ENCODE assay signal across 8 mouse cellular contexts in the genomic region with DNA sequence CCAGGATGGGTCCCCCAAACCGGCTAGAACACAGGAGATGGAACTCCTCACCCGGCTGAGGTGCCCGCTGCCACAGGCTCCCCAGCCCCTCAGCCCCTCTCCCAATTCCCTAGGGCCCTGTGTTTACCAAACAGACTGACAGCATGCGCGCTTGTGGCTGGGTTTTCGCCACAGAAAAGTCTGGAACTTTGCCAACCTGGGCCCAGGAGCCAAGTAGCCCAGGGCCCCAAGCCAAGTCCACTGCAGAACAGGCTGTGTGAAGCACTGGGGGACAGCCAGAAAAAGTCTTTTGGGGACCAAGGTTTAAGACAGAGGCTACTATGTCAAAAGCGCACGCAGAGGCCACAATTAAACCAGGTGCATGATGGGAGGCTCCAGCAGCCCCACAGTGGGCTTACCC. TPM values are rescaled to one million over a fixed set of nuclear protein-coding genes. Genes with fewer than 3 reads are reported as not detected.
DNase-seq lines count a peak whose midpoint lies in the region; ATAC-seq lines count a peak whose summit lies in the region.

No protein-coding gene starts in this region.

- H3K9ac ChIP-seq in midbrain, embryonic 11.5 days (ENCODE audit: low read length): no peak overlapping the region
- 0 out of 2 replicates have a peak overlapping the region, but pooled peaks have one; percentile 28 for H3K9ac ChIP-seq in heart, embryonic 12.5 days

- 88% methylated on average over 8 of the region's 8 CpGs for WGBS in midbrain, embryonic 10.5 days
- 90% methylated on average over 8 of the region's 8 CpGs for WGBS in midbrain, embryonic 11.5 days
- 75% methylated on average over 8 of the region's 8 CpGs for WGBS in heart, embryonic 12.5 days

- H3K4me1 ChIP-seq in midbrain, embryonic 10.5 days: peaks cover 50% of the 10 kb centered on the region
- H3K4me1 ChIP-seq in midbrain, embryonic 11.5 days (ENCODE audit: control insufficient read depth, insufficient read depth, low read length): peaks cover 23% of the 10 kb centered on the region
- peaks cover 25% of the 10 kb centered on the region for H3K4me1 ChIP-seq in heart, embryonic 12.5 days (replicated peaks)

- H3K9me3 ChIP-seq in midbrain, embryonic 10.5 days (replicated peaks): no peaks in the 10 kb centered on the region
- H3K9me3 ChIP-seq in midbrain, embryonic 11.5 days (ENCODE audit: control insufficient read depth, low read length): no peaks in the 10 kb centered on the region
- no peaks in the 10 kb centered on the region for H3K9me3 ChIP-seq in heart, embryonic 12.5 days (replicated peaks)

- no peak for ATAC-seq in midbrain, embryonic 11.5 days (ENCODE audit: low FRiP score)
- ATAC-seq in heart, embryonic 12.5 days (ENCODE audit: insufficient number of reproducible peaks, low FRiP score): no peak
- ATAC-seq in megakaryocyte progenitor cell, adult 5-6 weeks (replicated peaks; ENCODE audit: poor library complexity): no peak

- no peak overlapping the region for H3K4me2 ChIP-seq in midbrain, embryonic 11.5 days
- H3K4me2 ChIP-seq in heart, embryonic 12.5 days: no peak overlapping the region

- no peaks in the 10 kb centered on the region for H3K27me3 ChIP-seq in midbrain, embryonic 10.5 days (ENCODE audit: low read depth, poor library complexity, severe bottlenecking)
- no peaks in the 10 kb centered on the region for H3K27me3 ChIP-seq in midbrain, embryonic 11.5 days (ENCODE audit: control insufficient read depth, insufficient read depth, low read length)
- H3K27me3 ChIP-seq in heart, embryonic 12.5 days (replicated peaks): peaks cover 26% of the 10 kb centered on the region

- H3K4me3 ChIP-seq in midbrain, embryonic 10.5 days: no peak overlapping the region
- no peak overlapping the region for H3K4me3 ChIP-seq in midbrain, embryonic 11.5 days (ENCODE audit: low read depth, low read length)
- no peak overlapping the region for H3K4me3 ChIP-seq in heart, embryonic 12.5 days

- peaks cover 21% of the 10 kb centered on the region for H3K36me3 ChIP-seq in midbrain, embryonic 10.5 days
- 0 out of 2 replicates have a peak, but pooled peaks cover 2% of the 10 kb centered on the region for H3K36me3 ChIP-seq in midbrain, embryonic 11.5 days (ENCODE audit: control insufficient read depth, insufficient read depth, low read length)
- no peaks in the 10 kb centered on the region for H3K36me3 ChIP-seq in heart, embryonic 12.5 days

- DNase-seq in midbrain, embryonic 10.5 days (ENCODE audit: low spot score): no peak
- no peak for DNase-seq in midbrain, embryonic 11.5 days (ENCODE audit: low spot score, missing footprints)
- DNase-seq in cerebellum, postnatal 10 days: peak; percentile 96 to 97
- peak; percentile 50 to 80 for DNase-seq in layer of hippocampus, adult 8-10 months (ENCODE audit: low spot score in 2 of 2)
- peak; percentile 61 for DNase-seq in lung, postnatal 25 days (ENCODE audit: low spot score)
- no peak for DNase-seq in urinary bladder, postnatal 10 days (ENCODE audit: low spot score)

- peak overlapping the region; percentile 72; the same call in 1 of the 2 replicates for H3K27ac ChIP-seq in midbrain, embryonic 10.5 days (replicated peaks)
- H3K27ac ChIP-seq in midbrain, embryonic 11.5 days (ENCODE audit: low read depth, low read length): no peak overlapping the region
- no peak overlapping the region for H3K27ac ChIP-seq in heart, embryonic 12.5 days (ENCODE audit: poor library complexity, severe bottlenecking)

RNA-seq across cellular contexts. Expression of gene Fam222a, which starts 39.8 kb away (rescaled TPM):
- 4.0 and 5.1 TPM in 2 replicates for polyA plus RNA-seq in midbrain, embryonic 10.5 days (2016; fragmentation: Nextera tagmentation; extraction: Ambion mirVana)
- 5.8 and 6.7 TPM in 2 replicates for polyA plus RNA-seq in midbrain, embryonic 11.5 days (2014; fragmentation: Nextera tagmentation; extraction: Ambion mirVana)
- 0.63 and 1.1 TPM in 2 replicates for polyA plus RNA-seq in heart, embryonic 12.5 days (2016; fragmentation: Nextera tagmentation; extraction: Ambion mirVana)
- total RNA-seq in layer of hippocampus, adult 8-10 months (2022): 1 to 10 TPM; 4.9 to 7.2 (median 6.7) TPM
- total RNA-seq in megakaryocyte progenitor cell, adult 5-6 weeks (2015): 0.47 and 0.88 TPM in 2 replicates
- 0.04 TPM in 1 of 2 replicates, not detected in the other for total RNA-seq in megakaryocyte progenitor cell, adult 5-6 weeks (2017)

RNA-seq across cellular contexts. Expression of gene Trpv4, which starts 50.6 kb away (rescaled TPM):
- polyA plus RNA-seq in midbrain, embryonic 10.5 days (2016; fragmentation: Nextera tagmentation; extraction: Ambion mirVana): 0.12 and 0.27 TPM in 2 replicates
- 0.26 TPM in 1 of 2 replicates, not detected in the other for polyA plus RNA-seq in midbrain, embryonic 11.5 days (2014; fragmentation: Nextera tagmentation; extraction: Ambion mirVana)
- 0.95 and 0.96 TPM in 2 replicates for polyA plus RNA-seq in heart, embryonic 12.5 days (2016; fragmentation: Nextera tagmentation; extraction: Ambion mirVana)
- 1 to 10 TPM; 1.6 to 2.5 (median 1.9) TPM for total RNA-seq in layer of hippocampus, adult 8-10 months (2022)
- total RNA-seq in megakaryocyte progenitor cell, adult 5-6 weeks (2015): 0.15 and 0.25 TPM in 2 replicates
- 0.17 TPM in 1 of 2 replicates, not detected in the other for total RNA-seq in megakaryocyte progenitor cell, adult 5-6 weeks (2017)

Comparison
In these comparisons a context has a peak if more than half of its experiments do, and no peak if none do; other contexts are left out.
1. DNase-seq: peak in cerebellum, postnatal 10 days (2 of 2), layer of hippocampus, adult 8-10 months (2 of 2) and lung, postnatal 25 days (single experiment); none in midbrain, embryonic 10.5 days (single experiment), midbrain, embryonic 11.5 days (single experiment) and urinary bladder, postnatal 10 days (single experiment).